Mouse (Mus musculus) heart, embryonic 14.5 days (tissue): ENCODE results near the gene Soat2. TPM values are rescaled to one million over a fixed set of nuclear protein-coding genes. Genes with fewer than 3 reads are reported as not detected.

ENCODE experiments used
- ATAC-seq: fragments of 200-750 bp; cut with Nextera tagmentation; 2 replicates; pipeline ENCODE4 v1.8.0; 2017; ENCODE audit warnings: low read depth, moderate TSS enrichment; ENCODE audit not compliant: insufficient number of reproducible peaks, insufficient read depth, low FRiP score
- H3K27ac ChIP-seq, 2 experiments: fragments of 200-500 bp in 1 of 2; fragments of 300-500 bp in 1 of 2; sonication (generic) in 1 of 2; replicated peaks in 1 of 2; 2 replicates each; pipeline ENCODE4 v1.5.1; 2012 to 2014; ENCODE audit warnings: low read depth in 2 of 2, low read length in 2 of 2, control low read depth in 1 of 2, mild to moderate bottlenecking in 1 of 2, mixed read lengths in 1 of 2; ENCODE audit not compliant: control insufficient read depth in 1 of 2, insufficient read depth in 1 of 2
- H3K27me3 ChIP-seq: fragments of 300-500 bp; sonication (generic); 2 replicates; pipeline ENCODE4 v1.6.1; 2014; ENCODE audit warnings: mild to moderate bottlenecking, low read length, control low read depth; ENCODE audit not compliant: control insufficient read depth, insufficient read depth
- H3K36me3 ChIP-seq: fragments of 300-500 bp; sonication (generic); 2 replicates; pipeline ENCODE4 v1.6.1; 2014; ENCODE audit warnings: mild to moderate bottlenecking, control low read depth, low read length, mixed read lengths; ENCODE audit not compliant: control insufficient read depth, insufficient read depth
- H3K4me1 ChIP-seq, 2 experiments: fragments of 200-500 bp in 1 of 2; fragments of 300-500 bp in 1 of 2; sonication (generic) in 1 of 2; 2 replicates each; pipeline ENCODE4 v1.6.1; 2012 to 2014; ENCODE audit warnings: low read length in 2 of 2, control low read depth in 1 of 2, mixed read lengths in 1 of 2; ENCODE audit not compliant: control insufficient read depth in 2 of 2, insufficient read depth in 2 of 2
- H3K4me2 ChIP-seq: fragments of 300-500 bp; sonication (generic); 2 replicates; pipeline ENCODE4 v1.6.1; 2014; ENCODE audit warnings: mild to moderate bottlenecking, low read length
- H3K4me3 ChIP-seq, 2 experiments: fragments of 200-500 bp in 1 of 2; fragments of 300-500 bp in 1 of 2; sonication (generic) in 1 of 2; 2 replicates each; pipeline ENCODE4 v1.5.1; 2012 to 2014; ENCODE audit warnings: low read length in 2 of 2, mild to moderate bottlenecking in 2 of 2, control low read depth in 1 of 2, low read depth in 1 of 2, moderate library complexity in 1 of 2; ENCODE audit not compliant: control insufficient read depth in 1 of 2, insufficient read depth in 1 of 2
- H3K9ac ChIP-seq: fragments of 300-500 bp; sonication (generic); 2 replicates; pipeline ENCODE4 v1.6.1; 2014; ENCODE audit warnings: mild to moderate bottlenecking, low read length
- H3K9me3 ChIP-seq: fragments of 300-500 bp; sonication (generic); 2 replicates; pipeline ENCODE4 v1.6.1; 2016; ENCODE audit warnings: low read length, control low read depth; ENCODE audit not compliant: control insufficient read depth
- WGBS: fragments of 180-500 bp; shearing (Covaris S2); extraction: QIAGEN DNeasy Blood & Tissue Kit; methylation state at CpG from one replicate; pipeline ENCODE4 v1.1.7; 2014; 5-methylcytosine and 5-hydroxymethylcytosine counted together
- polyA plus RNA-seq: library from polyadenylated mRNA; unstranded; fragments of >200 nt; fragmentation: Nextera tagmentation; extraction: Ambion mirVana; gene quantifications from 2 replicates; pipeline ENCODE4 v1.2.1, GENCODE M21; 2014

The Soat2 gene
- polyA plus RNA-seq, 1 experiment from 2014 or later = 0.32 TPM

- no peaks in the 10 kb centered on the region for H3K27me3 ChIP-seq
- H3K36me3 ChIP-seq = peaks cover 50% of the 10 kb centered on the region
- no peaks in the 10 kb centered on the region for H3K9me3 ChIP-seq
- no peak overlapping the region for H3K27ac ChIP-seq
- no peak overlapping the region for H3K4me2 ChIP-seq
- WGBS = 91% methylated on average over 9 of the region's 9 CpGs
- no peak overlapping the region for H3K9ac ChIP-seq
- H3K4me3 ChIP-seq = no peak overlapping the region
- no peak for ATAC-seq
- peaks cover 2 to 14% of the 10 kb centered on the region in 2 experiments; a peak in 3 of 4 replicates for H3K4me1 ChIP-seq
Measured at GRCm38 (mm10) chr15:102133314-102133713, 17.0 kb upstream of the Soat2 start.

GRCm38 (mm10) chr15:102134709-102135108, 15.6 kb upstream of the Soat2 start:
- WGBS = 95% methylated on average over 2 of the region's 2 CpGs
- no peak overlapping the region for H3K27ac ChIP-seq
- H3K9ac ChIP-seq = peak overlapping the region; percentile 89
- H3K36me3 ChIP-seq = peaks cover 36% of the 10 kb centered on the region
- H3K9me3 ChIP-seq = no peaks in the 10 kb centered on the region
- H3K4me2 ChIP-seq = peak overlapping the region; percentile 90
- no peaks in the 10 kb centered on the region for H3K27me3 ChIP-seq
- peaks cover 2 to 14% of the 10 kb centered on the region in 2 experiments; a peak in 3 of 4 replicates for H3K4me1 ChIP-seq
- H3K4me3 ChIP-seq = peak overlapping the region in 1 of 2 experiments; percentile 92; a peak in 1 of 4 replicates
- no peak for ATAC-seq

GRCm38 (mm10) chr15:102135522-102136128, 14.7 kb upstream of the Soat2 start:
- ATAC-seq = peak; percentile 60
- H3K9me3 ChIP-seq = no peaks in the 10 kb centered on the region

GRCm38 (mm10) chr15:102136129-102136758, 14.1 kb upstream of the Soat2 start, which contains the start of gene Spryd3:
Spryd3 (minus strand) TSS chr15:102136234.
- Histone ChIP-seq H3K4me2 (peak within 1 kb of the TSS; percentile 90), H3K36me3 (peaks cover 21% of the 10 kb centered on the region), H3K4me3 (peak within 1 kb of the TSS; percentile 68 to 92), H3K27ac (peak within 1 kb of the TSS; percentile 34 to 72), H3K9ac (peak within 1 kb of the TSS; percentile 89), H3K27me3 (no peaks in the 10 kb centered on the region), H3K4me1 (peaks cover 2 to 14% of the 10 kb centered on the region in 2 experiments; a peak in 3 of 4 replicates), H3K9me3 (no peaks in the 10 kb centered on the region)
- WGBS = under 1% methylated on average over 50 of the region's 50 CpGs
- ATAC-seq = peak; percentile 99

More at GRCm38 (mm10) chr15:102135522-102136128, 14.7 kb upstream of the Soat2 start:
- Histone ChIP-seq H3K27me3 (no peaks in the 10 kb centered on the region), H3K4me3 (peak overlapping the region; percentile 61 to 92), H3K9ac (peak overlapping the region; percentile 89), H3K36me3 (peaks cover 27% of the 10 kb centered on the region), H3K4me1 (peaks cover 2 to 14% of the 10 kb centered on the region in 2 experiments; a peak in 3 of 4 replicates), H3K27ac (peak overlapping the region in 1 of 2 experiments; percentile 72; a peak in 2 of 4 replicates), H3K4me2 (peak overlapping the region; percentile 90)
- WGBS = 2% methylated on average over 31 of the region's 35 CpGs

GRCm38 (mm10) chr15:102141120-102141519, 9.2 kb upstream of the Soat2 start:
- WGBS = 82% methylated on average over 5 of the region's 5 CpGs
- Histone ChIP-seq H3K4me2 (no peak overlapping the region), H3K36me3 (no peaks in the 10 kb centered on the region), H3K4me3 (no peak overlapping the region), H3K9me3 (no peaks in the 10 kb centered on the region), H3K27me3 (peaks cover 22% of the 10 kb centered on the region), H3K9ac (no peak overlapping the region), H3K4me1 (peaks cover 10 to 15% of the 10 kb centered on the region in 2 experiments; a peak in 2 of 4 replicates), H3K27ac (no peak overlapping the region)
- ATAC-seq = no peak

GRCm38 (mm10) chr15:102142914-102143912, 7.1 kb upstream of the Soat2 start:
- no peak overlapping the region for H3K4me2 ChIP-seq
- no peak overlapping the region for H3K4me3 ChIP-seq
- H3K4me1 ChIP-seq = peaks cover 9 to 10% of the 10 kb centered on the region in 2 experiments; a peak in 2 of 4 replicates
- no peak overlapping the region for H3K27ac ChIP-seq
- ATAC-seq = no peak
- H3K36me3 ChIP-seq = no peaks in the 10 kb centered on the region
- H3K9ac ChIP-seq = no peak overlapping the region
- whole genome bisulfite sequencing = 54% methylated on average over 23 of the region's 23 CpGs
- peaks cover 22% of the 10 kb centered on the region for H3K27me3 ChIP-seq
- H3K9me3 ChIP-seq = no peaks in the 10 kb centered on the region

- Histone ChIP-seq H3K27me3 (peaks cover 22% of the 10 kb centered on the region), H3K4me1 (peaks cover 9 to 10% of the 10 kb centered on the region in 2 experiments; a peak in 2 of 4 replicates), H3K27ac (no peak within 1 kb of the TSS), H3K4me3 (peak within 1 kb of the TSS; percentile 11 to 18; a peak in 2 of 4 replicates), H3K9me3 (no peaks in the 10 kb centered on the region), H3K36me3 (no peaks in the 10 kb centered on the region), H3K4me2 (peak within 1 kb of the TSS; percentile 54), H3K9ac (peak within 1 kb of the TSS; percentile 21; the same call in 1 of the 2 replicates)
- ATAC-seq = no peak
- 10% methylated on average over 22 of the region's 22 CpGs for WGBS
Measured at GRCm38 (mm10) chr15:102144274-102144711, 6.0 kb upstream of the Soat2 start, which contains the start of gene Igfbp6. Igfbp6 (plus strand) TSS chr15:102144362.
